Mouse (Mus musculus) natural killer cell, adult 2 months (primary cell): Measurements from ENCODE around the gene Olfr1106.

ENCODE experiments used
- DNase-seq, 2 experiments: peaks; one replicate each; pipeline ENCODE4 v3.0.0; 2022; ENCODE audit warnings: low spot score in 2 of 2

The Olfr1106 gene

GRCm38 (mm10) chr2:87052173-87052572 lies at the start of gene Olfr1106:
Gene Olfr1106 (minus strand): TSS chr2:87052273.
- DNase-seq = no peak

GRCm38 (mm10) chr2:87095908-87096307 lies 43.8 kb upstream of the Olfr1106 start, which contains the start of gene Olfr1109:
Gene Olfr1109 (minus strand): TSS chr2:87096008.
- no peak for DNase-seq

GRCm38 (mm10) chr2:87075717-87076116 lies 23.6 kb upstream of the Olfr1106 start, which contains the start of gene Olfr1107:
Gene Olfr1107 (minus strand): TSS chr2:87075817.
- no peak for DNase-seq

GRCm38 (mm10) chr2:87036431-87036830 lies 15.6 kb downstream of the Olfr1106 start, which contains the start of gene Olfr1105:
Gene Olfr1105 (minus strand): TSS chr2:87036531.
- no peak for DNase-seq

- no peak for DNase-seq
These were observed 25.1 kb downstream of the Olfr1106 start, which contains the start of gene Olfr1104 for GRCm38 (mm10) chr2:87026980-87027379. Gene Olfr1104 (minus strand): TSS chr2:87027080.

- no peak for DNase-seq
These were observed 54.0 kb downstream of the Olfr1106 start, which contains the start of gene Olfr1102 for GRCm38 (mm10) chr2:86998098-86998497. Gene Olfr1102 (plus strand): TSS chr2:86998398.
